Mouse (Mus musculus) yolk sac, embryonic 10.5 days (tissue): ENCODE data around the gene 4930518I15Rik.
A peak's percentile ranks its signal among the peaks of the same experiment; 100 is the strongest.
"Not testable (repeated sequence)": the region's sequence is repeated elsewhere in the genome, so short reads cannot be mapped to it uniquely, and the experiment has no call there.

Experiments
- DNase-seq: peaks from one replicate; pipeline ENCODE4 v3.0.0-alpha.2; 2017; ENCODE audit warnings: low spot score

The 4930518I15Rik gene

GRCm38 (mm10) chr2:156877726-156878125, 20.0 kb upstream of the 4930518I15Rik start:
- no peak for DNase-seq

- no peak for DNase-seq
Observed at GRCm38 (mm10) chr2:156874760-156875510, 17.2 kb upstream of the 4930518I15Rik start.

- no peak for DNase-seq
Observed at GRCm38 (mm10) chr2:156874047-156874759, 16.5 kb upstream of the 4930518I15Rik start.

- DNase-seq: peak; percentile 49
Observed at GRCm38 (mm10) chr2:156873629-156874028, 15.9 kb upstream of the 4930518I15Rik start.

DNA sequence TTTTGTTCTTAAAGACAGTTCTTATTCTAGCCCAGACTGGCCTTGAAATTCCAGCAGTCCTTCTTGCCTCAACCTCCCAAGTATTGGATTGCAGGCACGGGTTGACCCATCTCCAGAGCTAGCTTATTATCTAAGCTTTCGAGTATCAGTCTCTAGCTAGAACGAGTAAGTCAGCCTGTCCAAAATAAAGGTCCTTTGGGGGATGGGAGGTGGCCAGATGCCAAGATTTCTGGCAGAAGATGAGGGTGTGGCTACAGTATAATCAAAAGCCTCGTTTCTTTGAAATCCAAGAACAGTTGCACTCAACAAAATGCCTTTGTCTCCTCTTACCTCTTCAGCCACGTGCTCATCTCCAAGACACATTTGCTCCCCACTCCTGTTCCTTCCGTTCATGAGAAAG, 12.8 kb upstream of the 4930518I15Rik start:
- DNase-seq: no peak

DNA sequence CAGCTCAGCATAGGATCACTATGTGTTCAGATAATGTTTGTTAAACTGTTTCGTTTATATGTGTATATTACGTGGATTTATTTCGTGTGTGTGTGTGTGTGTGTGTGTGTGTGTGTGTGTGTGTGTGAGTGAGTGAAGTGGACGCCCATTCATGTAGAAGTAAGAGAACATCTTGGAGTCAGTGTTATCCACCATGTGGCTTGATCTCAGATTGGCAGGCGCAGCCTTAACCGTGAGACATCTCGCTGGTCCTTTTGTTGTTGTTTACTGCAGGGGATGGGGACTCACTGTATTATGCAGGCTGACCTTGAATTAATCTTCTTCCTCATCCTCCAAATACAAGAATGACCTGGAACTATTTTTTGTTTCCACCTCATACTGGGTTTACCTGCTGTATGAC, 11.8 kb upstream of the 4930518I15Rik start:
- no peak for DNase-seq

- DNase-seq: no peak
Observed at GRCm38 (mm10) chr2:156868994-156869393, 11.2 kb upstream of the 4930518I15Rik start.

DNA sequence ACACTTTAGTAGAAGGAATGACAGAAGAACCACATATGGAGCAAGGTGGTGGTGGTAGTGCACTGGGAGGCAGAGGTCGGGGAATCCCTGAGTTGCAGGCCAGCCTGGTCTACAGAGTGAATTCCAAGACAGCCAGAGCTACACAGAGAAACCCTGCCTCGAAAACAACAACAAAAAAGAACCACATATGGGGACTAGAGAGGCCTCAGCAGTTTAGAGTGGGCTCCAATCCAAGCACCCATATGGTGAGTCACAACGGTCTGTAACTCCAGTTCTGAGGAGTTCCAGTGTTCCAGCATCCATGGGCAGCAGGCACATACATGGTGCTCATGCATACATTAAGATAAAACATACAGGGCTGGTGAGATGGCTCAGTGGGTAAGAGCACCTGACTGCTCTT, 6.7 kb upstream of the 4930518I15Rik start:
- DNase-seq: no peak

- DNase-seq: peak; percentile 81
Observed at GRCm38 (mm10) chr2:156863487-156864160, 5.9 kb upstream of the 4930518I15Rik start.

- peak; percentile 95 for DNase-seq
Observed at GRCm38 (mm10) chr2:156862772-156863486, 5.2 kb upstream of the 4930518I15Rik start, which contains the start of gene Rab5if. Gene Rab5if, plus strand, starts transcription at chr2:156863128.

DNA sequence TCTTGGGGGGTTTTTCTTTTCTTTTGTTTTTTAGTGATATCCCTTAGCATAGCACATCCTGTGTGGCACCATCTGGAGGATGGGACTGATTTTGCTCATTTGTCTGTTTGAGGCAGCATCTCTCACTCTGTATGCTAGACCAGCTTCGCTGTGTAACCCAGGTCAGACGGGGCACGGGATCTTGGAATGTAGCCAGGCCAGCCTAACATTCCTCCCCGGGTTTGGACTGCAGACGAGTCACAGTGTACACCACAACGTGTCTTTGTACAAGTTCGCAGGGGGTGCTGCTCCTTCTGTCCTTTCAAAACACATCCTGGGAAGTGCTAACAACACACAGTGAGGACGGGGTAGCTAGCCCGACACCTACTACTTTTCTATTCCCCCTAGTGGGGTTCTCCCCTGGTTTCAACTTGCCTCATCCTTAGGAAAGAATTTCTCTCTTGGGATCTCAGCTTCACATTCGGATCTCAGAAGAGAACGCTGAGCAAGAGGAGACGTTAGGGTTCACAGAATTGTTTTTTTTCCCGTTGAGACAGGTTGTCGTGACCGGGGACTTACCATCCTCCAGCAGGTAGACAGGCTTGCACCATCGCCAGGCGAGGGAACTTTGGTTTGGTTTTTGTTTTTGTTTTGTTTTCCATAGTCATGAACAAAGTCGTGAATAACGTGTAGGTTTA, 4.4 kb upstream of the 4930518I15Rik start:
- peak; percentile 64 for DNase-seq

DNA sequence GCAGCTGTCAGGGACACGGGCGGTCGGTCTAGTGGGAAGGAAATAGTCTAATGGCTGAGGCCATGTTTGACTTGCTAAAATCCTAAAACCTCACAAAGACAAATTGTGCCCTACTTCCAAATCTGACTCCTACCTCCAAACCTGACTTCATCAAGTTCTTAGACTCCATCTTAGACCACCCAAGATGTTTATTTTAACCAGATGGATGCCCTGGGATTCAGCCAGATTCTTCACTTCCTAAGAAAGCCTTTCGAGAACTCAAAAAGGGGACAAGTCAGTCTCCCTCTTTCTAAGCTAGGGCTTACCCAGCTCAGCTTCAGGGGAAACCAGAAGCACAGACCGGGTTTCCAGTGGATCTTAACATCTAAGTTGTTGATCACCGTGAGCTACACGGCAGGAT, 925 bp upstream of the 4930518I15Rik start:
- no peak for DNase-seq

DNA sequence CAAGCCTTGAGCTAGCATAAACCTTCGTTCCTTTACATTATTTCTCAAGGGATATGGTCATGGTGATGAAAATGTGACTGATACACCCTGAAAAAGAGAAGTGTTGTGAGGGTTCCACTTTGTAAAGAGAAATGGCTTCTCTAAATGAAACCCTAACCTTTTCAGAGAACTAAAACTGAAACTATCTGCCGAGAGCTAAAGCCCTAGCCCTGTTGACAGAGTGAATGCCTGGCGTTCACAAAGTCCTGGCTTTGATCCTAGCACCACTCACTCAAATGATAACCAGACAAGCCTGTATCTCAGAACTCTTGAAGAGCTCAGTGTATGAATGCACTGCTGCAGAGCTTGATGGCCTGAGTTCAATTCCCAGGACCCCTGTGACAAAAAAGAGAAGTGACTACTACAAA, 358 bp downstream of the 4930518I15Rik start:
- DNase-seq: no peak

DNA sequence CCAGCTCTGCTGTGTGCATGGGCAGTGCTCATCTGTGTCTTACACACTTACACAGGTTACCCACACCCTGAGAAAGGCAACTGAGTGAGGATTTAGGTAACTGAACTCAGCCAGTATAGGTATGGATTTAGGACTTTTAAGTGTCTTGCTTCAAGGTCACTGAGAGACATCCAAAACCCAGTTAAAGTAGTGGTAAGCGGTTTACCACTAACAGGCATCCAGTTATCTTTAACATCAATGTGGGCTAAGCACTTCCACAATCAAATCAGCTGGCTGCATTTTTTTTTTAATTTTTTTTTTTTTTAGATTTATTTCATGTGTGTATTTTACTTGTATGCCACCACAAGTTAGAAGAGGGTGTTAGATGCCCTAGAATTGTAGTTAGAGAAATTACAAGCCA, 1.4 kb downstream of the 4930518I15Rik start:
- no peak for DNase-seq

DNA sequence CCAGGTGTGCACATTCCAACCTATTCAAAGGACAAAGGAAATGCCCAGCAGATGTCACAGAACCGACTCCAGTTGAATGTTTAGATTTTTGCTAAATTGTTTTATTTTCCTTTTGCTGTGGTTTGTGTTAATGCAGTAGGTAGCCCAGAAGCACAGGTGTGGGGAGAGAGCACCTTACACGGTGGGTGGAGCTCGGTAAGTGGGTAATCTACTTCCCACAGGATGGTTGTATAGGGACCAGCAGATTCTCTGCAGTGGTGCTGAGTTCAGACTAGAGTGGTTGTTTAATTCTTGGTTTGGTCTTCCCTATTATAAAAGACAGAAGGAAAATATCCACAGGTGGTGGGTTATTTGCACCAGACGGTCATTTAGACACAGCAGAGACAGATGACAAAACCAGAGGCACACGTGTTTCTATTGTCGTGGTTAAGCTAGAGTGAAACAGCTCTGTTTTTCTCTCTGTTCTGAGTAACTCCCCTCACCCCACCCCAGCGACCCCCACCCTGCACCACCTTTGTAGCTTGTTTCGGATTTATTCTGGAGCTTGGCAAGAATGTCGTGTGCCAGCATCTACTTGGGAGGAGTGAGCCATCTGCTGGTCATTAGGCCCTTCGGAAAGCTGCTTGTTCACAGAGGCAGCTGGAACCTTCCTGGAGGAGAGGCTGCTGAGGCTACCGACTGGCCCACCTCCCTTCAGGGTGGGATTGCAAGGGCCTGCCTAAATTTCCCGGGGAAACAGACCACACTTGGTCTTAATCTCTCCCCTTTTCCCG, 3.6 kb downstream of the 4930518I15Rik start:
- DNase-seq: not testable (repeated sequence)

DNA sequence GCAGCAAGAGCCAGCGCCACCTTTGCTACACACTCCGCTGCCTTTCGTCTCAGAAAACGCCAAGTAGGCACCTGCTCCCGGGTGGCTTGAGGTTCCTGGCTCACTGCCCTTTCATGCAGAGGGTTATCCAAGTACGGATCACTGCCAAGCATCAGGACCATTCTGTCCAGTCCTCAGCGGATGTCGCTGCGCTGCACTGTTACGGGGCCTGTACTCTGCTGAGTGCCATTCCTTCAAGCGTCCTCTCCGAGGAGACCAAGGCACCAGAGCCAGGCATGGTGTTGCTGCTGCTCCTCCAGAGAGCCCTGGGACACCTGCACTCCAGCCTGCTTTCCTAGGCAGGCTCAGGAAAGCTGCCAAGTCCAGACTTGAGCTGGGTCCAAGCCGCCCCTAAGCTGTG, 4.2 kb downstream of the 4930518I15Rik start:
- not testable (repeated sequence) for DNase-seq

GRCm38 (mm10) chr2:156850505-156850904, 7.2 kb downstream of the 4930518I15Rik start:
- DNase-seq: peak; percentile 27

- no peak for DNase-seq
Observed at GRCm38 (mm10) chr2:156848526-156849182, 9.1 kb downstream of the 4930518I15Rik start.

- DNase-seq: no peak
Observed at GRCm38 (mm10) chr2:156847653-156848052, 10.1 kb downstream of the 4930518I15Rik start.

DNA sequence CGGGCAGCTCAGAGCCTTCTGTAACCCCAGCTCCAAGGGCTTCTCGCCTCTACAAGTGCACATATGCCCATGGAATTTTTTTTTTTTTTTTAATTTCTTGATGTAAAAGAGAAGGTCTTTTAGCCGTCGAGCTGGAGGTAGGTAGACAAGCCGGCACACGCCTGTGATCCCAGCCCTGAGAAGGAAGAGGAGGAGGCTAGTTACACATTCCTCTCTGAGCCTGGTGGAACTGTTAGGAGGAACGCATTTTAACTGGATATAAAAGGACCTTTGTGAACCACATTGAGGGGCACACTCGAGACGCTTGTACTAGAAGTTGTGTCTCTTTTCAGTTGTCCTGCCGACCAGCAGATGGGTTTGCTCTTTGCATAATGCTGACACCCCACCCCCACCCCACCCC, 13.0 kb downstream of the 4930518I15Rik start:
- no peak for DNase-seq
